ENCODE assay signal across 18 mouse cellular contexts in genomic region chr11:83116597-83117227, GRCm38 (mm10). TPM values are rescaled to one million over a fixed set of nuclear protein-coding genes. Genes with fewer than 3 reads are reported as not detected.
DNase-seq lines count a peak whose midpoint lies in the region; ATAC-seq and TF ChIP-seq lines count a peak whose summit lies in the region.
"Had no signal": no experiment of that assay in that cellular context is flagged by ENCODE, and none has a peak within 500 bp of the region (broad histone marks: within the 10 kb centered on the region; RNA-seq: fewer than 3 reads in every experiment).

Slfn1 (plus strand) TSS chr11:83116849.

- H3K27me3 ChIP-seq in limb, embryonic 11.5 days (ENCODE audit: control insufficient read depth, insufficient read depth, low read length) = no peaks in the 10 kb centered on the region
- no peaks in the 10 kb centered on the region for H3K27me3 ChIP-seq in limb, embryonic 10.5 days (ENCODE audit: low read depth, poor library complexity, severe bottlenecking)
- no peaks in the 10 kb centered on the region for H3K27me3 ChIP-seq in thymus, adult 2 months (ENCODE audit: control insufficient read depth, insufficient read depth, low read length)
- H3K27me3 ChIP-seq: intestine, embryonic 15.5 days; liver, embryonic 15.5 days; neural tube, embryonic 13.5 days had no signal

- no peak within 1 kb of the TSS for H3K9ac ChIP-seq in limb, embryonic 11.5 days (ENCODE audit: low read length)
- H3K9ac ChIP-seq: intestine, embryonic 15.5 days; liver, embryonic 15.5 days; neural tube, embryonic 13.5 days had no signal

- H3K4me2 ChIP-seq in limb, embryonic 11.5 days (ENCODE audit: low read depth, severe bottlenecking) = no peak within 1 kb of the TSS
- H3K4me2 ChIP-seq: intestine, embryonic 15.5 days; liver, embryonic 15.5 days; neural tube, embryonic 13.5 days had no signal

- TF ChIP-seq CTCF in thymus, adult 2 months (IDR thresholded peaks at IDR 0.05; ENCODE audit: borderline replicate concordance, control insufficient read depth, extremely low read depth, insufficient read depth, low read length, poor library complexity) = no peak

- no peaks in the 10 kb centered on the region for H3K36me3 ChIP-seq in limb, embryonic 11.5 days (ENCODE audit: control insufficient read depth, insufficient read depth, low read length)
- H3K36me3 ChIP-seq in limb, embryonic 10.5 days = no peaks in the 10 kb centered on the region
- no peaks in the 10 kb centered on the region for H3K36me3 ChIP-seq in thymus, adult 2 months (ENCODE audit: control insufficient read depth, insufficient read depth, low read length)
- H3K36me3 ChIP-seq: intestine, embryonic 15.5 days; liver, embryonic 15.5 days; neural tube, embryonic 13.5 days had no signal

- no peak for TF ChIP-seq POLR2A in thymus, adult 2 months (IDR thresholded peaks at IDR 0.05; ENCODE audit: control insufficient read depth, extremely low read depth, insufficient read depth, low read length, poor library complexity)

- H3K9me3 ChIP-seq in limb, embryonic 11.5 days (ENCODE audit: control insufficient read depth, low read length) = no peaks in the 10 kb centered on the region
- no peaks in the 10 kb centered on the region for H3K9me3 ChIP-seq in limb, embryonic 10.5 days (replicated peaks)
- H3K9me3 ChIP-seq: intestine, embryonic 15.5 days; liver, embryonic 15.5 days; neural tube, embryonic 13.5 days had no signal

- H3K4me1 ChIP-seq in limb, embryonic 11.5 days (ENCODE audit: control insufficient read depth, insufficient read depth, low read length) = no peaks in the 10 kb centered on the region
- H3K4me1 ChIP-seq in limb, embryonic 10.5 days = no peaks in the 10 kb centered on the region
- H3K4me1 ChIP-seq in thymus, adult 2 months (replicated peaks; ENCODE audit: control insufficient read depth, insufficient read depth, low read length) = peaks cover 16% of the 10 kb centered on the region
- H3K4me1 ChIP-seq: intestine, embryonic 15.5 days; liver, embryonic 15.5 days; neural tube, embryonic 13.5 days had no signal

- no peak within 1 kb of the TSS for H3K4me3 ChIP-seq in limb, embryonic 11.5 days (ENCODE audit: low read depth, low read length)
- no peak within 1 kb of the TSS for H3K4me3 ChIP-seq in limb, embryonic 10.5 days
- H3K4me3 ChIP-seq in thymus, adult 2 months (ENCODE audit: control insufficient read depth, insufficient read depth, low read length) = peak within 1 kb of the TSS; percentile 49
- H3K4me3 ChIP-seq: erythroblast, embryonic 14.5 days; heart, adult 2 months; intestine, embryonic 15.5 days; liver, embryonic 15.5 days; neural tube, embryonic 13.5 days had no signal

- 85% methylated on average over 13 of the region's 13 CpGs for WGBS in limb, embryonic 11.5 days
- WGBS in limb, embryonic 10.5 days = 87% methylated on average over 13 of the region's 13 CpGs
- WGBS in thymus, adult 2 months = 77% methylated on average over 13 of the region's 13 CpGs

- no peak within 1 kb of the TSS for H3K27ac ChIP-seq in limb, embryonic 11.5 days (replicated peaks; ENCODE audit: low read depth, low read length)
- H3K27ac ChIP-seq in limb, embryonic 10.5 days = no peak within 1 kb of the TSS
- H3K27ac ChIP-seq in thymus, adult 2 months (ENCODE audit: control insufficient read depth, insufficient read depth, low read length) = peak within 1 kb of the TSS; percentile 73
- H3K27ac ChIP-seq: heart, adult 2 months; intestine, embryonic 15.5 days; liver, embryonic 15.5 days; neural tube, embryonic 13.5 days had no signal

- DNase-seq in limb, embryonic 11.5 days (ENCODE audit: low spot score) = peak; percentile 9
- no peak for DNase-seq in limb, embryonic 10.5 days (ENCODE audit: low spot score)
- DNase-seq in induced T-regulatory cell, adult 2 months (ENCODE audit: low read depth) = peak; percentile 77
- DNase-seq in thymus, adult 2 months = no peak
- no peak for DNase-seq in layer of hippocampus, adult 9-11 months
- no peak for DNase-seq in urinary bladder, postnatal 10 days (ENCODE audit: low spot score)
- no peak for DNase-seq in urinary bladder, postnatal 4 days (ENCODE audit: low spot score in 2 of 2)
- DNase-seq: cerebellum, adult 2 months; embryo, embryonic 11 days; heart, postnatal 4 days; kidney, postnatal 36 days; midbrain, embryonic 14.5 days had no signal

- ATAC-seq in limb, embryonic 11.5 days (ENCODE audit: insufficient number of reproducible peaks, low FRiP score, low TSS enrichment, low read depth) = no peak
- ATAC-seq in CD4-positive, CD25-positive, alpha-beta regulatory T cell, adult 4 months = peak; percentile 77
- ATAC-seq: intestine, embryonic 15.5 days had no signal

RNA-seq across cellular contexts. Expression of gene Slfn1, which starts in this region (rescaled TPM):
- polyA plus RNA-seq in limb, embryonic 11.5 days (2014; fragmentation: Nextera tagmentation; extraction: Ambion mirVana) = not detected in 2 replicates
- polyA plus RNA-seq in limb, embryonic 10.5 days (2016; fragmentation: Nextera tagmentation; extraction: Ambion mirVana) = not detected in 2 replicates
- 100 to 1,000 TPM; 247 to 270 TPM for polyA plus RNA-seq in CD4-positive, CD25-positive, alpha-beta regulatory T cell, adult 4 months (2017; shearing (Covaris generic))
- polyA plus RNA-seq in thymus, adult 2 months (2012; rRNA removed) = 16.3 and 24.3 TPM in 2 replicates
- polyA plus RNA-seq: erythroblast, embryonic 14.5 days; neural tube, embryonic 13.5 days had no signal

Comparison
In these comparisons a context has a peak if more than half of its experiments do, and no peak if none do; other contexts are left out.
1. RNA of gene Slfn1 (polyA plus RNA-seq): 247 to 270 TPM in CD4-positive, CD25-positive, alpha-beta regulatory T cell, adult 4 months and 16.3 to 24.3 TPM in thymus, adult 2 months; not detected in limb, embryonic 11.5 days and not detected in limb, embryonic 10.5 days; every median in the first group is over 10 times any median in the second.
2. Peak in DNase-seq in limb, embryonic 11.5 days; RNA of the gene not detected or under 1 TPM.